Mouse (Mus musculus) hindbrain, postnatal 0 days (tissue): Measurements from ENCODE around the gene Car11. TPM values are rescaled to one million over a fixed set of nuclear protein-coding genes. Genes with fewer than 3 reads are reported as not detected.

Experiments
- ATAC-seq: fragments of 200-750 bp; cut with Nextera tagmentation; 2 replicates; pipeline ENCODE4 v1.8.0; 2017; ENCODE audit warnings: mild to moderate bottlenecking, moderate TSS enrichment, moderate library complexity
- DNase-seq: peaks from one replicate; pipeline ENCODE4 v3.0.0-alpha.2; 2015; ENCODE audit warnings: low spot score
- H3K27ac ChIP-seq: fragments of 300-500 bp; sonication (generic); 2 replicates; pipeline ENCODE4 v1.5.1; 2014; ENCODE audit warnings: mild to moderate bottlenecking
- H3K27me3 ChIP-seq: fragments of 300-500 bp; sonication (generic); 2 replicates; pipeline ENCODE4 v1.6.1; 2014; ENCODE audit warnings: low read length, mixed read lengths; ENCODE audit not compliant: insufficient read depth
- H3K36me3 ChIP-seq: fragments of 300-500 bp; sonication (generic); 2 replicates; pipeline ENCODE4 v1.6.1; 2014; ENCODE audit warnings: low read length, mixed read lengths; ENCODE audit not compliant: insufficient read depth
- H3K4me1 ChIP-seq: fragments of 300-500 bp; sonication (generic); 2 replicates; pipeline ENCODE4 v1.6.1; 2014; ENCODE audit warnings: antibody characterized with exemption, low read length, mixed read lengths; ENCODE audit not compliant: insufficient read depth
- H3K4me2 ChIP-seq: fragments of 300-500 bp; sonication (generic); 2 replicates; pipeline ENCODE4 v1.6.1; 2014; ENCODE audit warnings: low read depth, mild to moderate bottlenecking, low read length, moderate library complexity, mixed read lengths
- H3K4me3 ChIP-seq: fragments of 300-500 bp; sonication (generic); 2 replicates; pipeline ENCODE4 v1.5.1; 2014; ENCODE audit warnings: low read length
- H3K9ac ChIP-seq: fragments of 300-500 bp; sonication (generic); replicated peaks from 2 replicates; pipeline ENCODE4 v1.6.1; 2014; ENCODE audit warnings: mild to moderate bottlenecking, low read length, moderate library complexity, mixed read lengths
- H3K9me3 ChIP-seq: fragments of 300-500 bp; sonication (generic); 2 replicates; pipeline ENCODE4 v1.6.1; 2016; ENCODE audit warnings: low read length, mixed read lengths
- CTCF ChIP-seq: IDR thresholded peaks from 2 replicates; pipeline ENCODE4 v1.5.1; 2016; ENCODE audit warnings: antibody characterized with exemption, control low read depth, low read depth
- WGBS: fragments of 180-500 bp; shearing (Covaris S2); extraction: QIAGEN DNeasy Blood & Tissue Kit; methylation state at CpG from one replicate; pipeline ENCODE4 v1.1.7; 2014; 5-methylcytosine and 5-hydroxymethylcytosine counted together
- polyA plus RNA-seq: library from polyadenylated mRNA; unstranded; fragments of >200 nt; fragmentation: Nextera tagmentation; extraction: Ambion mirVana; gene quantifications from 2 replicates; pipeline ENCODE4 v1.2.1, GENCODE M21; 2015
- total RNA-seq: library from RNA; depleted of rRNA; stranded (reverse); fragments of >200 nt; gene quantifications from 2 replicates; pipeline ENCODE4 v1.2.3, GENCODE M21; 2014

The Car11 gene
- total and polyA plus RNA-seq, 2 experiments from 2014 or later = 76.9 to 89.4 TPM

- H3K9me3 ChIP-seq = no peaks in the 10 kb centered on the region
- no peaks in the 10 kb centered on the region for H3K27me3 ChIP-seq
- 86% methylated on average over 7 of the region's 7 CpGs for WGBS
- no peak within 1 kb of the TSS for H3K4me3 ChIP-seq
- H3K36me3 ChIP-seq = no peaks in the 10 kb centered on the region
- DNase-seq (no peak), ATAC-seq (no peak)
- H3K4me2 ChIP-seq = no peak within 1 kb of the TSS
- H3K27ac ChIP-seq = no peak within 1 kb of the TSS
- TF ChIP-seq CTCF = no peak
- no peaks in the 10 kb centered on the region for H3K4me1 ChIP-seq
- H3K9ac ChIP-seq = no peak within 1 kb of the TSS
These were observed 33.5 kb upstream of the Car11 start, which contains the start of gene Fut2 for GRCm38 (mm10) chr7:45666161-45666560. Fut2 (minus strand) TSS chr7:45666394.

DNA sequence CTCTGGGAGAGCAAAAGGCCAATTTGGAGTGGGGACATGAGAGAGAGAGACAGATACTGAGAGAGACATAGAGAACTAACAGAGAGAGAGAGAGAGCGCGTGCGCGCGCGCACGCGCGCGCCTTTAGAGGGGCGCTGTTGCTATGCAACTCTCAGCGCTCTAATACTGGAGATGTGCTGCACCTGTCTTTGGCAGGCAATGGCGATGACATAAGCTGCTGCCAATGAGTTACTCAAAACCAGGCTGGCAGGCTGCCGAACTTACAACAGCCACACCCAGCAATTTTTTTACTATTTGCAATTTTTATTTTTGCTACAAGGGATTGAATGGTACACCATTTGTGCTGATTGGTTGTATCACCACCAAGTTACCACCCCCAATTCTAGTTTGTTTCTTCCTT is 31.9 kb upstream of the Car11 start:
- Histone ChIP-seq H3K4me1 (no peaks in the 10 kb centered on the region), H3K27ac (no peak overlapping the region), H3K27me3 (no peaks in the 10 kb centered on the region), H3K9me3 (no peaks in the 10 kb centered on the region), H3K36me3 (no peaks in the 10 kb centered on the region), H3K9ac (no peak overlapping the region), H3K4me3 (no peak overlapping the region), H3K4me2 (no peak overlapping the region)
- 67% methylated on average over 14 of the region's 14 CpGs for WGBS
- TF ChIP-seq CTCF = no peak
- ATAC-seq (no peak), DNase-seq (peak; percentile 42)

GRCm38 (mm10) chr7:45668921-45669320 is 30.7 kb upstream of the Car11 start:
- H3K27ac ChIP-seq = no peak overlapping the region
- no peak overlapping the region for H3K4me3 ChIP-seq
- no peaks in the 10 kb centered on the region for H3K4me1 ChIP-seq
- no peak for ATAC-seq
- H3K9me3 ChIP-seq = no peaks in the 10 kb centered on the region
- H3K9ac ChIP-seq = no peak overlapping the region
- TF ChIP-seq CTCF = peak; percentile 24; the same call in 1 of the 2 replicates
- H3K36me3 ChIP-seq = no peaks in the 10 kb centered on the region
- H3K4me2 ChIP-seq = no peak overlapping the region
- WGBS = 97% methylated on average over 9 of the region's 9 CpGs
- DNase-seq = no peak
- no peaks in the 10 kb centered on the region for H3K27me3 ChIP-seq

GRCm38 (mm10) chr7:45677627-45678295 is 21.9 kb upstream of the Car11 start:
- DNase-seq (no peak), ATAC-seq (no peak)
- no peak overlapping the region for H3K4me3 ChIP-seq
- TF ChIP-seq CTCF = no peak
- H3K36me3 ChIP-seq = no peaks in the 10 kb centered on the region
- WGBS = 76% methylated on average over 7 of the region's 7 CpGs
- no peaks in the 10 kb centered on the region for H3K9me3 ChIP-seq
- no peak overlapping the region for H3K4me2 ChIP-seq
- no peak overlapping the region for H3K9ac ChIP-seq
- no peaks in the 10 kb centered on the region for H3K27me3 ChIP-seq
- no peak overlapping the region for H3K27ac ChIP-seq
- no peaks in the 10 kb centered on the region for H3K4me1 ChIP-seq

- ATAC-seq = no peak
- Histone ChIP-seq H3K4me2 (no peak overlapping the region), H3K4me3 (no peak overlapping the region), H3K27me3 (no peaks in the 10 kb centered on the region), H3K4me1 (no peaks in the 10 kb centered on the region), H3K36me3 (no peaks in the 10 kb centered on the region), H3K27ac (no peak overlapping the region), H3K9me3 (no peaks in the 10 kb centered on the region), H3K9ac (no peak overlapping the region)
- 91% methylated on average over 14 of the region's 14 CpGs for WGBS
- no peak for TF ChIP-seq CTCF
- no peak for DNase-seq
These were observed 21.1 kb upstream of the Car11 start for GRCm38 (mm10) chr7:45678513-45678912.

DNA sequence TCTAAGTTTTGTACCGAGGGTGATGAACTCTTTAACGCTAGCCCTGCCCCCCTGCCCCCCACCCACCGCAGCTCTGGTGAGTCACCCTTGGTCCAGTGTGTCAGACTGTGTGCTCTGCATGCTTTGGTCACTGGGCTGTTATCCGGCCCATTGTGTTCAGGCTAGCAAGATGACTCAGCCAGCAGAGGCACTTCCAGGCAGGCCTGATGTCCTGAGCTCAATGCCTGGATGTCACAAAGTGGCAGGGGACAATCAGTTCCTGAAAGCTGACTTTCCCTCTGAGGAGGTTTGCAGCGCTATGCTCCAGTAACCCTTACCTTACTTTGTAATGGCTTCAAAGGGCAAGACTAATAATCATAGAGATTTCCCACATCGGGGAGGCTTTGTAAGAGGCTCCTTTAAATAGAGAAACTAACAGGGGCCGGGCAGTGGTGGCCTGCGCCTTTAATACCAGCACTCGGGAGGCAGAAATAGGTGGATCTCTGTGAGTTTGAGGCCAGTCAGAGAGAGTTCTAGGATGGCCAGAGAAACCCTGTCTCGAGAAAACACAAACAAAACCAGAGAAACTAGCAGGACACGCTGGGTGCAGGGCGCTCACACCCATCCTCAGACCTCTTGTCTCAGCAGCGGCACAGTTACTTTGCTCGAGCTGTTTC is 19.5 kb upstream of the Car11 start:
- no peak overlapping the region for H3K9ac ChIP-seq
- TF ChIP-seq CTCF = no peak
- no peak overlapping the region for H3K27ac ChIP-seq
- ATAC-seq (no peak), DNase-seq (no peak)
- H3K4me2 ChIP-seq = no peak overlapping the region
- H3K36me3 ChIP-seq = no peaks in the 10 kb centered on the region
- no peak overlapping the region for H3K4me3 ChIP-seq
- H3K4me1 ChIP-seq = no peaks in the 10 kb centered on the region
- no peaks in the 10 kb centered on the region for H3K9me3 ChIP-seq
- H3K27me3 ChIP-seq = no peaks in the 10 kb centered on the region
- WGBS = 64% methylated on average over 14 of the region's 14 CpGs
